Mouse (Mus musculus): ENCODE measurements at regions not wholly inside any gene's neighbourhood (a gene's known extent, or its start where the extent isn't known, plus 50 kb on each side); places are given as distances from the start of the nearest gene placed in this dataset.
"Not testable (repeated sequence)": the region's sequence is repeated elsewhere in the genome, so short reads cannot be mapped to it uniquely, and the experiment has no call there.

DNA sequence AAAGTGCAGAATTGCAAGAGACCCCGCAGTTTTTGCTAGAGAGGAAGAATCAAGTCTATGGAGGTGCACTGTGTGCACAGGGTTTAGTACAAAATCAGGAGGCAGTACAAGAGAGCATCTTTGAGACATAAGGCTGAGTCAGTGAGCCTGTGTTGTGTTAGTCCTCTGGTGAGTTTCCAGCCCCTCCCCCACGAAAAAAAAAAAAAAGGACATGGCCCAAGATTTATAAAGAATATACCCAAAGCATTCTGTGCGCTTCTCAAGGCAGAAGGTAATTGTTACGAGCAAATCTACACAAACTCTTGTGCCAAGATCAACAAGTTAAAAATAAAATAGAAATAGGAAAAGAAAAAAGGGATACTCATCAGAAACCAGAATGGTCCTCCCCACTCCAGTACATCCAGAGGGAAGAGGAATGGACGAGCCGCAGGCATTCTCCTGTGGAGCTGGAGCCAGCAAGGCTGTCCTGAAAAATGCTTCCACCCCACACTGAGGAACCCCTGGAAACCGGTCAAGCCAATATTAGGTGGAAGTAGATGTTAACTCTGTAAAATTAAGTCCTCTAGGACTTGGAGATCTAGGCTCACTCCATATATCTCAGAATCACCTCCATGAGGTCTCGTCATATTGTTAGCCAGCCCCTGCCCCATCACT lies 150.7 kb upstream of the Hes1 start:
- no peak for DNase-seq (ENCODE audit: low spot score)

- peak; percentile 82 for DNase-seq (ENCODE audit: low spot score)
These were observed 148.8 kb upstream of the Hes1 start for GRCm38 (mm10) chr16:29915346-29915745.

DNA sequence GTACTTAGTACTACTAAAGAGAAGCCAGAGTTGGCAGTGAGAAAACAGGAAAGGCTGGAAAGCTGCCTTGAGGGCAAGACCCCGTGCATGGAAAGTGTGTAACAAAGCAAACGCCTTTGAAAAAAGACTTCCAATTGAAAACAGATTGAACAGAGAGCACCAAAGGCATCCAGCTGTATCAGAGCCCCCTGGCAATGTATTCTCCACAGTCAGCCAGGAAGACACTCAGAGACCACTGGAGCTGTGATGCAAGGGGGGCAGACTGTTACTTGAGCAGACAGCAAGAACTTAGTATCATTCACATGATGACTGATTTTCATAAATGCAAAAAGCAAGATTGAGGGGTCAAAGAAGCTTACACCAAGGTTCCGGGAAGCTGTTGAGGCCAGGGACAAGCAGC lies 146.2 kb upstream of the Hes1 start:
- no peak for DNase-seq (ENCODE audit: low spot score)

DNA sequence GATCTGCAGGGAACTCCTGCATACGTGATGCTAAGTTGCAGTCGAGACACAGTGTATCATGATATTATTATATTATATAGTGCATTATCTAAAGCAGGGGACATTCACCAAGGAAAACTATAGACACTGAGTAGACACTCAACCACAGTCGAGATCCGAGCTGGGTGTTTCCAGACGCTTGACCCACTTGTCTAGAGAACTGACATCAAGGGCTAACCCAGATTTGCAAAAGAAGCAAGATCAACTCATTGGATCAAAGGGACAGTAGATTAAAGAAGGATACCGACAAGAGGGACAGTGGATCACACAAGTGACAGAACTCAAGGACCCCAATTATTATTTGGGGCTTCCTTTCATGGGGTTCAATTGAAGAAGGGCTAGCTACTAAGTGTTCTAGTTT lies 145.8 kb upstream of the Hes1 start:
- no peak for DNase-seq (ENCODE audit: low spot score)

GRCm38 (mm10) chr16:29920940-29921339 lies 143.2 kb upstream of the Hes1 start:
- DNase-seq (ENCODE audit: low spot score): no peak

GRCm38 (mm10) chr16:29921385-29921784 lies 142.8 kb upstream of the Hes1 start:
- no peak for DNase-seq (ENCODE audit: low spot score)

- DNase-seq (ENCODE audit: low spot score): not testable (repeated sequence)
These were observed 136.9 kb upstream of the Hes1 start for GRCm38 (mm10) chr16:29927276-29927675.

DNA sequence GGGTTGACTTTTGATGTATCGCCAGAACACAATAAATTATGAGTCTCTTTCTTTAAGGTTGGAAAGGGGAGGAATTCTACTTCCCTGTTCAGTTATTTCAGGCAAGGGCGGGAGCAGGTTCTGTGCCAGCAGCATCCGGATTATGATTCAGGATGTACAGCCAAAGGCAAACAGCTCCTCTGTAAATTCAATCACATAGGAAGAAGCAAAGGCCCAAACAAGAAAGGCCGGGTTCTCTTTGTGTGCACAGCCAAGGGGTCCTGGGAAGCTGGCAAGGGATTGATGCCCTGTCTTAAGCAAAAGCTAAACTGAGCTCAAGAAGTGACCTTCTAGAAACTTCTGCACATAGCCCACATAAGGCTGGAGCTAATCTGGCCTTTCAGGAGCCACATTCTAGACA lies 135.9 kb upstream of the Hes1 start:
- DNase-seq (ENCODE audit: low spot score): peak; percentile 36

GRCm38 (mm10) chr16:29931746-29932351 lies 132.3 kb upstream of the Hes1 start:
- no peak for DNase-seq (ENCODE audit: low spot score)

DNA sequence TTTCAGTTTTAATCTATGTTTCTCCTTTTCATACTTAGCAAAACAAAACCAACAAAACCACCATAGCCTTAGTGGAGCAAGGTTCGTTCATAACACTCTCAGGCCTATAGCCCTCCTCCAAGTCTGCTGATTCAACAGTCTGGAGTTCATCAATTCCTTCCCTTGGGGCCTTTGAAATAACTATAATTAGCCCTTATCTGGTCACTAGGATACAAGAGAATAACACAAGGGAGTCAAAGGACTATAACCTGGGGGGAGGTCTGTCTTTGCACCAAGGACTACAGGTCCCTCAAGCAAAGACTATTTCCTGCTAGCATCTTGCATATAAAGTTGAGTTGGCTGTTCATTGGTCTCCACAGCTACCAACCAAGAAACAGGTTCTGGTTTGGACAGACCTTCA lies 129.5 kb upstream of the Hes1 start:
- DNase-seq (ENCODE audit: low spot score): no peak

DNA sequence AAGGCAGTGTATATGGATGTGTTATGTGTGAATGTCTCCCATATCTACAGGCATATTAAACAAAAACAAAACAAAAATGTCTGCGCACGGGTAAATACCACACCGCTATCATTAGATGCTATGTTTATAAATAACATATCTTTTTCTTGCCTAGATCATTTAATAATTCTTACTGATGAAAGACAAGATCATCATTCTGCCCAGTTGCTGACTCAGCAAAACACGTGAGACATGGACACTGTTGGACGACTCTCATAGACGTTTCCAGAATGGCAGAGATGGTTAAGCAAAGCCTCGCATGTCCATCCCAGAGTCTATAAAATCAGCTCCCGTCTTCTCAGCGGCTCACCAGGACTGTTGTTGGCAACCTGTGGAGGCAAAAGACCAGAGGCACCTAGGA lies 125.5 kb upstream of the Hes1 start:
- DNase-seq (ENCODE audit: low spot score): no peak

DNA sequence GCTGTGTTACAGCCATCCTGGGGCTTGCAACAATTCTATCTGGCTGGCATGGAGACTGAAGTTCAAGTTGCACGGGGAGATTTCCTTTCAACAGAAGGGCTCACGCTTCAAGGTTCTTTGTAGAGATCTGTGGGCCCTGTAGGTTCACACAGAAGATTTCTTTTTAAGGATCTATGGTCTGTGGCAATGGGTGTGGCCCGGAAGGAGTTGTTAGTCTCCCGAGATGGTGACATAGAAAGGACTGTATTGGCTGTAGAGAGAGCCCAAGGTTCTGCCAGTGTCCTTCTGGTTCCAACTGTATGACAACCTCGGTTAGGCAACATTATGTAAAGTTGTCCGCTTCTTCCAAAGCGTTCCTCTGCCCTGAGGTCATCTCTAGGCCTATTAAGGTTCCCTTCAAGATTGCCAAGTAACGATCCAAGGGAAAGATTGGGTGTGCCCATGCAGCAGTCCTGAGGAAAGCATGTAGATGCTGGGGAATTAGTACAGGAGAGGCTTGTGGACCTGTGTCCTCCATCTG lies 124.8 kb upstream of the Hes1 start:
- DNase-seq (ENCODE audit: low spot score): no peak

GRCm38 (mm10) chr16:29939869-29940707 lies 124.1 kb upstream of the Hes1 start:
- DNase-seq (ENCODE audit: low spot score): peak; percentile 46

GRCm38 (mm10) chr16:29942111-29942510 lies 122.1 kb upstream of the Hes1 start:
- DNase-seq (ENCODE audit: low spot score): no peak

- DNase-seq (ENCODE audit: low spot score): peak; percentile 94
These were observed 120.0 kb upstream of the Hes1 start for GRCm38 (mm10) chr16:29943963-29944860.

- no peak for DNase-seq (ENCODE audit: low spot score)
These were observed 119.2 kb upstream of the Hes1 start for GRCm38 (mm10) chr16:29944966-29945365.

- DNase-seq (ENCODE audit: low spot score): peak; percentile 63
These were observed 118.8 kb upstream of the Hes1 start for GRCm38 (mm10) chr16:29945376-29945890.

GRCm38 (mm10) chr16:29945891-29946598 lies 118.1 kb upstream of the Hes1 start:
- peak; percentile 88 for DNase-seq (ENCODE audit: low spot score)

GRCm38 (mm10) chr16:29946966-29947365 lies 117.2 kb upstream of the Hes1 start:
- DNase-seq (ENCODE audit: low spot score): peak; percentile 29

- no peak for DNase-seq (ENCODE audit: low spot score)
These were observed 116.5 kb upstream of the Hes1 start for GRCm38 (mm10) chr16:29947670-29948069.

- no peak for DNase-seq (ENCODE audit: low spot score)
These were observed 114.0 kb upstream of the Hes1 start for GRCm38 (mm10) chr16:29950136-29950535.
